ENCODE assay signal across 8 mouse cellular contexts in the genomic region with DNA sequence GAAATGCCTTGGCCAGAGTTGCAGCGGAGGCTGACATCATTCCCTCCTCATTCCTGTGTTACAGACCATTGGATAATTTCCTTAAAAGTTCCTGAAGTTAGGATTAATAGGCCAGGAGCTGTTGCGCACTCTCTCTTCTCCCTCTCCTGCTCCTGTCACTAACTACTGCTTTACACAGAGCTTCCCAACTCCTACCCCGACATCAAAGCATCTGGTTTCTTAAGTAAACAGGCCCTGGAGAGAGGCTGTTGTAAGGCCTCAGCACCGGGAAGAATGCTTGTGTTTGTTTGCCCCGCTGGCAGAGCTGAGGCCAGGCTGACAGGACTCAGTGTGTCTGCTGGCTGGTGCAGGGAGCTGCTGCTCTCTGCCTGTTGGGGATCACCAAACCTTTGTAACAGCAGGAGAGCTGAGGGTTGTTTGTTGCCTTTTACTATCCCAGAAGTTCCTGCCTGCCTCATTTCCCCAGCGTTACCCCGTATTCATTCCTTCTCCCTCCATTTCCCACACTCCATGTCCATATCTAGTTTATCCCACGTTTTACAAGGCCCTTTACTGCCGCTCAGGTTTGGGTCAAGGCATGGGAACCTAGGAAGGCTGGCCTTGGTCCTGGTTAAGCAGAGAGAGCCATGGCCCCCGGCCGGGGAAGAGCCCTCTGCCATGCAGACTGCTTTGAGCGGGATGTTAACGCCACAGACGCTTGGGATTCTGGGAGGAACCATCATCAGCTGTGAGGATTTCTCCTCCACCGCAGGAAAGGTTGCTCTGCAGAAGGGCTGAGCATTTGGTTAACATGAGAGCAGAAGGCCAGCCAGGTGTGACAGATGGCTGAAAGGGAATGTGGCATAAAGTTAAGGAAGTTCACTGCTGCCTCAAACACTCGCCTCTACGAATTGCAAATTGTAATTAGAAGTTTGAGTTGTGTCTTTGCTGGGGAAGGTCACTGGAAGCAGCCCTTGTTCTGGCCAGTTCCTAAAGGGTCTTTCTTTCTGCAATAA. TPM values are rescaled to one million over a fixed set of nuclear protein-coding genes. Genes with fewer than 3 reads are reported as not detected.
DNase-seq lines count a peak whose midpoint lies in the region; ATAC-seq lines count a peak whose summit lies in the region.

No protein-coding gene starts in this region.

- WGBS in embryonic facial prominence, embryonic 15.5 days: 30% methylated on average over 17 of the region's 17 CpGs
- 19% methylated on average over 17 of the region's 17 CpGs for WGBS in kidney, embryonic 15.5 days

- intact Hi-C loops in left cerebral cortex, postnatal 14 days (cut with DNase I): no loop called here

- peak overlapping the region; percentile 23 for H3K27ac ChIP-seq in embryonic facial prominence, embryonic 15.5 days (replicated peaks)
- peak overlapping the region; percentile 86 for H3K27ac ChIP-seq in kidney, embryonic 15.5 days

- H3K9ac ChIP-seq in embryonic facial prominence, embryonic 15.5 days: no peak overlapping the region
- H3K9ac ChIP-seq in kidney, embryonic 15.5 days: no peak overlapping the region

- no peak for ATAC-seq in embryonic facial prominence, embryonic 15.5 days (ENCODE audit: insufficient number of reproducible peaks, low FRiP score, low TSS enrichment, low read depth)
- ATAC-seq in kidney, embryonic 15.5 days (replicated peaks; ENCODE audit: low FRiP score): no peak
- ATAC-seq in inflammation-experienced regulatory T-cells, adult 6 months: no peak

- H3K36me3 ChIP-seq in embryonic facial prominence, embryonic 15.5 days: no peaks in the 10 kb centered on the region
- H3K36me3 ChIP-seq in kidney, embryonic 15.5 days: no peaks in the 10 kb centered on the region

- 0 out of 2 replicates have a peak overlapping the region, but pooled peaks have one; percentile 4 for H3K4me2 ChIP-seq in embryonic facial prominence, embryonic 15.5 days (replicated peaks)
- peak overlapping the region; percentile 34 for H3K4me2 ChIP-seq in kidney, embryonic 15.5 days

- DNase-seq in left cerebral cortex, postnatal 14 days (ENCODE audit: low spot score in 2 of 2): peak; percentile 45 to 65
- no peak for DNase-seq in left cerebral cortex, adult 11 months (ENCODE audit: low spot score)
- peak; percentile 80 for DNase-seq in lung, postnatal 25 days (ENCODE audit: low spot score)
- no peak for DNase-seq in thymus, postnatal 36 days
- no peak for DNase-seq in right cerebral cortex, postnatal 14 days

- no peaks in the 10 kb centered on the region for H3K9me3 ChIP-seq in embryonic facial prominence, embryonic 15.5 days (replicated peaks)
- no peaks in the 10 kb centered on the region for H3K9me3 ChIP-seq in kidney, embryonic 15.5 days (replicated peaks)

- peaks cover 43% of the 10 kb centered on the region for H3K4me1 ChIP-seq in embryonic facial prominence, embryonic 15.5 days
- H3K4me1 ChIP-seq in kidney, embryonic 15.5 days: peaks cover 66% of the 10 kb centered on the region

- H3K27me3 ChIP-seq in embryonic facial prominence, embryonic 15.5 days: no peaks in the 10 kb centered on the region
- H3K27me3 ChIP-seq in kidney, embryonic 15.5 days: no peaks in the 10 kb centered on the region

- no peak overlapping the region for H3K4me3 ChIP-seq in embryonic facial prominence, embryonic 15.5 days (replicated peaks)
- no peak overlapping the region for H3K4me3 ChIP-seq in kidney, embryonic 15.5 days (replicated peaks)

RNA-seq across cellular contexts. Expression of gene Sort1, which starts 4.2 kb away (rescaled TPM):
- total RNA-seq in left cerebral cortex, postnatal 14 days (2021): 100 to 1,000 TPM; 245 to 264 TPM
- polyA plus RNA-seq in embryonic facial prominence, embryonic 15.5 days (2015; fragmentation: Nextera tagmentation; extraction: Ambion mirVana): 13.4 and 13.9 TPM in 2 replicates
- 12.1 and 13.1 TPM in 2 replicates for polyA plus RNA-seq in kidney, embryonic 15.5 days (2015; fragmentation: Nextera tagmentation; extraction: Ambion mirVana)
- not detected for polyA plus RNA-seq in inflammation-experienced regulatory T-cells, adult 6 months (2017; shearing (Covaris generic))

RNA-seq across cellular contexts. Expression of gene Psma5, which starts 31.4 kb away (rescaled TPM):
- total RNA-seq in left cerebral cortex, postnatal 14 days (2021): 10 to 100 TPM; 83.4 to 89.6 TPM
- polyA plus RNA-seq in embryonic facial prominence, embryonic 15.5 days (2015; fragmentation: Nextera tagmentation; extraction: Ambion mirVana): 263 and 265 TPM in 2 replicates
- 296 and 312 TPM in 2 replicates for polyA plus RNA-seq in kidney, embryonic 15.5 days (2015; fragmentation: Nextera tagmentation; extraction: Ambion mirVana)
- polyA plus RNA-seq in inflammation-experienced regulatory T-cells, adult 6 months (2017; shearing (Covaris generic)): 100 to 1,000 TPM; 167 to 264 (median 193) TPM

Comparison
In these comparisons a context has a peak if more than half of its experiments do, and no peak if none do; other contexts are left out.
1. DNase-seq: peak in left cerebral cortex, postnatal 14 days (2 of 2) and lung, postnatal 25 days (single experiment); none in left cerebral cortex, adult 11 months (single experiment), thymus, postnatal 36 days (0 of 2) and right cerebral cortex, postnatal 14 days (single experiment).
2. RNA of gene Sort1, which starts 4.2 kb away (polyA plus RNA-seq): 13.4 to 13.9 TPM in embryonic facial prominence, embryonic 15.5 days and 12.1 to 13.1 TPM in kidney, embryonic 15.5 days; not detected in inflammation-experienced regulatory T-cells, adult 6 months; every median in the first group is over 10 times any median in the second.